In the genomic region with DNA sequence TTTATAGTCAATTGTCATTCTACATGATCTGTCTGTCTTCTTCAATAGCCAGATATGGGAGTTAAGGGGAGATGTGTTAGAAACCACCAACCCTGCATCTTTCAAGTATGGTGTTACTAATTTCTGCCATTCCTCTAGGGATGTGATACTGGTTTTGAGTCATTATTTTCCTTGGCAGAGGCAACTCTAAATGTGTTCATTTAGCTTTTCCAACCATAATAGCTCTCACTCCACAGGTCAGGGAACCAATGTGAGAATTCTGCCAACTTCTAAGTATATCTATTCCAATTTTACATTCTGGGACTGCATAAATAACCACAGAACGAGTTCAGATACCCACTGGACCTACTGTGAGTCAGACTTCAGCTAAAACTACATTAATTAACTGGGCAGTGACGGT, we compare ENCODE assay signal across 23 mouse cellular contexts. TPM values are rescaled to one million over a fixed set of nuclear protein-coding genes. Genes with fewer than 3 reads are reported as not detected.
DNase-seq lines count a peak whose midpoint lies in the region; ATAC-seq and TF ChIP-seq lines count a peak whose summit lies in the region.
"Had no signal": no experiment of that assay in that cellular context is flagged by ENCODE, and none has a peak within 500 bp of the region (broad histone marks: within the 10 kb centered on the region; RNA-seq: fewer than 3 reads in every experiment).

No protein-coding gene starts in this region.

- no peaks in the 10 kb centered on the region for H3K4me1 ChIP-seq in forebrain, embryonic 13.5 days
- H3K4me1 ChIP-seq: embryonic facial prominence, embryonic 12.5 days; forebrain, embryonic 10.5 days; forebrain, embryonic 12.5 days; forebrain, embryonic 15.5 days had no signal

- 50% methylated on average over 2 of the region's 2 CpGs for WGBS in forebrain, embryonic 13.5 days

- H3K27me3 ChIP-seq in Patski: peaks cover 17% of the 10 kb centered on the region
- H3K27me3 ChIP-seq in forebrain, embryonic 13.5 days: no peaks in the 10 kb centered on the region
- H3K27me3 ChIP-seq: embryonic facial prominence, embryonic 12.5 days; forebrain, embryonic 15.5 days had no signal

- H3K27ac ChIP-seq in forebrain, embryonic 13.5 days: no peak overlapping the region
- H3K27ac ChIP-seq: embryonic facial prominence, embryonic 12.5 days; forebrain, embryonic 10.5 days; forebrain, embryonic 12.5 days; forebrain, embryonic 15.5 days had no signal

- no peak overlapping the region for H3K9ac ChIP-seq in forebrain, embryonic 13.5 days
- H3K9ac ChIP-seq: embryonic facial prominence, embryonic 12.5 days; forebrain, embryonic 12.5 days; forebrain, embryonic 15.5 days; forebrain, postnatal 0 days had no signal

- H3K4me2 ChIP-seq in forebrain, embryonic 13.5 days: no peak overlapping the region
- H3K4me2 ChIP-seq: embryonic facial prominence, embryonic 12.5 days; forebrain, embryonic 12.5 days; forebrain, embryonic 15.5 days had no signal

- H3K36me3 ChIP-seq in forebrain, embryonic 13.5 days (ENCODE audit: poor library complexity, severe bottlenecking): no peaks in the 10 kb centered on the region
- H3K36me3 ChIP-seq: embryonic facial prominence, embryonic 12.5 days; forebrain, embryonic 10.5 days; forebrain, embryonic 12.5 days; forebrain, embryonic 15.5 days had no signal

- POLR2A ChIA-PET in Patski (lab: Charles Lee): no interaction called here

- no peaks in the 10 kb centered on the region for H3K9me3 ChIP-seq in forebrain, embryonic 13.5 days (replicated peaks)
- H3K9me3 ChIP-seq: embryonic facial prominence, embryonic 12.5 days; forebrain, embryonic 10.5 days; forebrain, embryonic 12.5 days; forebrain, embryonic 15.5 days had no signal

- intact Hi-C loops in left cerebral cortex, postnatal 36 days (cut with DNase I): no loop called here

- no peak for TF ChIP-seq CTCF in Patski (IDR thresholded peaks at IDR 0.05)

- H3K4me3 ChIP-seq in forebrain, embryonic 13.5 days: no peak overlapping the region
- H3K4me3 ChIP-seq: embryonic facial prominence, embryonic 12.5 days; forebrain, embryonic 10.5 days; forebrain, embryonic 12.5 days; forebrain, embryonic 15.5 days had no signal

- CTCF ChIA-PET in Patski (lab: Charles Lee): no interaction called here

- no peak for ATAC-seq in Patski
- no peak for ATAC-seq in forebrain, embryonic 13.5 days
- ATAC-seq in CD4-positive, CD25-positive, alpha-beta regulatory T cell, adult 4 months: no peak
- ATAC-seq: activated CD4-positive, CD25-positive, alpha-beta regulatory T cell, adult 4 months; forebrain, embryonic 15.5 days; forebrain, postnatal 0 days had no signal

- DNase-seq in 3T3-L1 (ENCODE audit: low read depth, low spot score): peak; percentile 68
- DNase-seq in Muller cell, postnatal 12 days (ENCODE audit: inconsistent ontology term): peak; percentile 52
- peak; percentile 4 for DNase-seq in Patski (ENCODE audit: low read depth, low spot score)
- DNase-seq in brain, adult 2 months (ENCODE audit: low read depth, low spot score): peak; percentile 0
- DNase-seq in lung, postnatal 4 days: no peak
- no peak for DNase-seq in left cerebral cortex, postnatal 36 days (ENCODE audit: low spot score in 2 of 2)
- DNase-seq: adrenal gland, adult 2 months; adrenal gland, postnatal 10 days; adrenal gland, postnatal 25 days; B cell, adult 2 months; cerebellum, adult 11-12 months; cerebellum, adult 2 months; cerebellum, adult 9-10 months; cerebellum, postnatal 10 days; cerebellum, postnatal 25 days; forebrain, postnatal 0 days had no signal

- in situ Hi-C loops in Patski (cut with MboI; ENCODE audit: low pct_unique_long_range_greater_than_20kb): no loop called here

RNA-seq across cellular contexts. Expression of a gene that starts 47.9 kb away (rescaled TPM):
- 0.01 TPM for polyA plus RNA-seq in Patski (2021)
- 0.46 and 0.47 TPM in 2 replicates for polyA plus RNA-seq in forebrain, embryonic 13.5 days (2015; fragmentation: Nextera tagmentation; extraction: Ambion mirVana)
- 10 to 100 TPM in 1 of 2 experiments, 1 to 10 TPM in 1; 6.4 to 10.5 TPM for total RNA-seq in left cerebral cortex, postnatal 36 days (2021)
- polyA plus RNA-seq in CD4-positive, CD25-positive, alpha-beta regulatory T cell, adult 4 months (2017; shearing (Covaris generic)): under 1 TPM in 1 of 2 experiments, not detected in 1; 0.29 TPM

Comparison
In these comparisons a context has a peak if more than half of its experiments do, and no peak if none do; other contexts are left out.
1. DNase-seq: peak in 3T3-L1 (single experiment), Muller cell, postnatal 12 days (single experiment), Patski (single experiment) and brain, adult 2 months (single experiment); none in lung, postnatal 4 days (0 of 2) and left cerebral cortex, postnatal 36 days (0 of 2).